Mouse (Mus musculus) small intestine, adult 2 months (tissue): ENCODE results near the gene Eml6.

Source experiments
- CTCF ChIP-seq: fragments of 200-500 bp; IDR thresholded peaks from 2 replicates; pipeline ENCODE4 v1.5.1; 2012; ENCODE audit warnings: low read depth, mild to moderate bottlenecking, control low read depth, inconsistent platforms, low read length, moderate library complexity, mixed read lengths; ENCODE audit not compliant: insufficient replicate concordance, insufficient read length; ENCODE audit errors: extremely low read depth
- POLR2A ChIP-seq: fragments of 200-500 bp; IDR thresholded peaks from 2 replicates; pipeline ENCODE4 v1.6.1; 2012; ENCODE audit warnings: low read depth, mild to moderate bottlenecking, control low read depth, inconsistent platforms, low read length, moderate library complexity

GRCm38 (mm10) chr11:29827729-29828128, 198.1 kb downstream of the Eml6 start:
- no peak for TF ChIP-seq POLR2A
- no peak for TF ChIP-seq CTCF
